Mouse (Mus musculus) erythroblast, embryonic 14.5 days (primary cell): ENCODE measurements around the gene Imp3. TPM values are rescaled to one million over a fixed set of nuclear protein-coding genes. Genes with fewer than 3 reads are reported as not detected.

ENCODE experiments used
- H3K27me3 ChIP-seq: 2 replicates; pipeline ENCODE4 v1.6.1; 2012; ENCODE audit warnings: inconsistent platforms; ENCODE audit not compliant: control insufficient read depth
- H3K36me3 ChIP-seq: 2 replicates; pipeline ENCODE4 v1.6.1; 2012; ENCODE audit warnings: mild to moderate bottlenecking, inconsistent platforms; ENCODE audit not compliant: control insufficient read depth
- H3K4me1 ChIP-seq: 2 replicates; pipeline ENCODE4 v1.6.1; 2012; ENCODE audit warnings: inconsistent platforms; ENCODE audit not compliant: control insufficient read depth
- H3K4me3 ChIP-seq: replicated peaks from 2 replicates; pipeline ENCODE3; 2012; ENCODE audit warnings: moderate library complexity, mild to moderate bottlenecking, inconsistent platforms
- H3K9me3 ChIP-seq: 2 replicates; pipeline ENCODE4 v1.6.1; 2012; ENCODE audit warnings: low read length, inconsistent platforms, mixed read lengths; ENCODE audit not compliant: control insufficient read depth
- GATA1 ChIP-seq: IDR thresholded peaks from 2 replicates; pipeline ENCODE4 v1.6.1; 2012; ENCODE audit warnings: low read length, inconsistent platforms, mixed read lengths
- TAL1 ChIP-seq: IDR thresholded peaks from 3 replicates; pipeline ENCODE4 v1.6.1; 2012; ENCODE audit warnings: low read length, inconsistent platforms, mixed read lengths
- polyA plus RNA-seq: library from polyadenylated mRNA; stranded (reverse); fragments of >175 nt; gene quantifications from 2 replicates; pipeline ENCODE4 v1.2.3, GENCODE M21; 2012

The Imp3 gene
- polyA plus RNA-seq, 1 experiment: 5.7 TPM

GRCm38 (mm10) chr9:56950414-56951400 lies 13.4 kb downstream of the Imp3 start, which contains the start of gene Snupn:
TSS of gene Snupn (plus strand) at chr9:56950878.
- TF ChIP-seq GATA1 (no peak; the same call in 1 of the 2 replicates), TAL1 (no peak)
- Histone ChIP-seq H3K4me3 (peak within 1 kb of the TSS; percentile 72), H3K4me1 (peaks cover 22% of the 10 kb centered on the region), H3K9me3 (no peaks in the 10 kb centered on the region), H3K27me3 (no peaks in the 10 kb centered on the region), H3K36me3 (peaks cover under 1% of the 10 kb centered on the region)

- Histone ChIP-seq H3K4me1 (peaks cover 22% of the 10 kb centered on the region), H3K4me3 (no peak overlapping the region), H3K27me3 (no peaks in the 10 kb centered on the region), H3K9me3 (no peaks in the 10 kb centered on the region), H3K36me3 (peaks cover 8% of the 10 kb centered on the region)
- no peak for TF ChIP-seq TAL1
- no peak for TF ChIP-seq GATA1
Measured at GRCm38 (mm10) chr9:56953562-56953961, 16.3 kb downstream of the Imp3 start.

GRCm38 (mm10) chr9:56956966-56957675 lies 19.8 kb downstream of the Imp3 start:
- Histone ChIP-seq H3K27me3 (no peaks in the 10 kb centered on the region), H3K9me3 (peaks cover 6% of the 10 kb centered on the region), H3K4me3 (no peak overlapping the region), H3K4me1 (peaks cover 3% of the 10 kb centered on the region), H3K36me3 (peaks cover 12% of the 10 kb centered on the region)
- no peak for TF ChIP-seq TAL1

GRCm38 (mm10) chr9:56958689-56959088 lies 21.4 kb downstream of the Imp3 start:
- H3K4me1 ChIP-seq: no peaks in the 10 kb centered on the region
- peaks cover 6% of the 10 kb centered on the region for H3K9me3 ChIP-seq
- TF ChIP-seq GATA1 (no peak), TAL1 (no peak)
- H3K27me3 ChIP-seq: no peaks in the 10 kb centered on the region
- no peak overlapping the region for H3K4me3 ChIP-seq
- peaks cover 23% of the 10 kb centered on the region for H3K36me3 ChIP-seq

GRCm38 (mm10) chr9:56961591-56961990 lies 24.3 kb downstream of the Imp3 start:
- H3K36me3 ChIP-seq: peaks cover 32% of the 10 kb centered on the region

GRCm38 (mm10) chr9:56970158-56970557 lies 32.9 kb downstream of the Imp3 start:
- H3K9me3 ChIP-seq: no peaks in the 10 kb centered on the region
- TF ChIP-seq TAL1: no peak
- TF ChIP-seq GATA1: no peak
- H3K36me3 ChIP-seq: peaks cover 7% of the 10 kb centered on the region
- H3K27me3 ChIP-seq: no peaks in the 10 kb centered on the region
- H3K4me1 ChIP-seq: peaks cover 4% of the 10 kb centered on the region
- no peak overlapping the region for H3K4me3 ChIP-seq

More at GRCm38 (mm10) chr9:56961591-56961990, 24.3 kb downstream of the Imp3 start:
- Histone ChIP-seq H3K27me3 (no peaks in the 10 kb centered on the region), H3K9me3 (peaks cover 6% of the 10 kb centered on the region), H3K4me1 (no peaks in the 10 kb centered on the region), H3K4me3 (no peak overlapping the region)
- no peak for TF ChIP-seq GATA1
- no peak for TF ChIP-seq TAL1

- no peaks in the 10 kb centered on the region for H3K27me3 ChIP-seq
- no peak overlapping the region for H3K4me3 ChIP-seq
- peaks cover 5% of the 10 kb centered on the region for H3K36me3 ChIP-seq
- peaks cover 4% of the 10 kb centered on the region for H3K4me1 ChIP-seq
- TF ChIP-seq TAL1 (no peak), GATA1 (no peak)
- no peaks in the 10 kb centered on the region for H3K9me3 ChIP-seq
Measured at GRCm38 (mm10) chr9:56973960-56974524, 36.8 kb downstream of the Imp3 start.

- Histone ChIP-seq H3K4me1 (peaks cover 4% of the 10 kb centered on the region), H3K9me3 (no peaks in the 10 kb centered on the region), H3K36me3 (peaks cover 3% of the 10 kb centered on the region), H3K27me3 (no peaks in the 10 kb centered on the region), H3K4me3 (no peak overlapping the region)
- TF ChIP-seq GATA1: no peak
- no peak for TF ChIP-seq TAL1
Measured at GRCm38 (mm10) chr9:56975199-56975598, 37.9 kb downstream of the Imp3 start.

GRCm38 (mm10) chr9:56980186-56980585 lies 42.9 kb downstream of the Imp3 start:
- Histone ChIP-seq H3K9me3 (no peaks in the 10 kb centered on the region), H3K4me3 (no peak overlapping the region), H3K36me3 (peaks cover 7% of the 10 kb centered on the region), H3K27me3 (no peaks in the 10 kb centered on the region), H3K4me1 (peaks cover 4% of the 10 kb centered on the region)
- TF ChIP-seq GATA1: no peak
